Mouse (Mus musculus) 3T3-L1 (cell line): ENCODE measurements around the gene Olfr209.
"Not testable (repeated sequence)": the region's sequence is repeated elsewhere in the genome, so short reads cannot be mapped to it uniquely, and the experiment has no call there.

Experiments
- DNase-seq: peaks from one replicate; pipeline ENCODE4 v3.0.0-alpha.2; 2015; ENCODE audit warnings: low read depth, low spot score

Gene Olfr209

DNA sequence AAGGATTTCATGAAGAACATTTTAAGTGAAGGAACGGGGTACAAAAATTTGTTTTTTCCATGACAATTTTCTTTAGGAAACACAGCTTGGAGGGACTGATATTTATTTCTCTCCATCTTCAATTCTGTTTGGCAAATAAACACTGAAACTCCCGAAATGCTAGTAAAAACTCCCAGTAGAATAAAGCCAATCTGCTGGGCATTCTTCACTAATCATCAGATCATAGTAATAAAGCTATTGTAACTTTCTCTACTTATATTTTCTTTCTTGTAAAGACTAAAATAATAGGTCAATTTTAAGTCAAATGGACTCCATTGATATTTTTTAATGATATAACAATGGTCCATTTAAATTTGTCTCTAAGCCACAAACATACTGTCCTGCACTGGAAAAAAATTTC is at the start of gene Olfr209:
Gene Olfr209, minus strand, starts transcription at position 101 of the 400 bp plus-strand sequence.
- no peak for DNase-seq

DNA sequence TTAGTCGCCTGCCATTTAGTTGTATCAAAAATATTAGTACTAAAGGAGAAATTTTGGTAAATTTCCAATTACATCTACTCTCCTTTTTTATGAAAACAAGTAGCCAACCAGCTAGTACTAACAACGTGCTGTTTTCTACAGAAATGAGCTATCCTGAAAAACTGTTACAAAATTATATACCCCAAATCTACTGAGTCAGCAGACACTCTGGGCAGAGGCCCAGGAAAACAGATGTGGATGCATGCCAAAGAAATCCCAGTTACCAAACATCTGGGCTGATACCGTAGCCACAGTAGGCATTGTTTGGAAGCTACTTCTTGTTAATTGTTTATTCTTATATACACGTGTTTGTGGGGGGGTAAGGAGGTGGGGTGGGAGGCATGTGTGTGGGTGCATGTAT is 49.7 kb upstream of the Olfr209 start:
- peak; percentile 75 for DNase-seq

DNA sequence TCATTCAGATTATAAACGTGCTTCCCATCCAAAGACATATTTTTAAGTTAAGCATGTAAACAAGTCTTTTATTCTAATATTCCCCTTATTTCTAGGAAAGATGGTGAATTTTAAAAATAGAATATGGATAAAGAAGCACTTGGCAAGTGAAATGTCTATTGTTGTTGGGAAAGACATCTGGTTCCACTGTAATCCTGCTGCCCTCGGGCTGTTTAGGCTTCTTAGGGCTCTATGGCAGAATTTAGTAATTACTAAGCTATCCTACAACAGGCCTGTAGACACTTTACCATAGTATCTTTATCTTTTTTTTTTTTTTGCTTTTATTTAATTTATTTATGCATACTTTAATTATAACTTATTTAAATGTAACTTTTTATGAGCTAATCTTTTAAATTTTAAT is 46.0 kb upstream of the Olfr209 start:
- no peak for DNase-seq

DNA sequence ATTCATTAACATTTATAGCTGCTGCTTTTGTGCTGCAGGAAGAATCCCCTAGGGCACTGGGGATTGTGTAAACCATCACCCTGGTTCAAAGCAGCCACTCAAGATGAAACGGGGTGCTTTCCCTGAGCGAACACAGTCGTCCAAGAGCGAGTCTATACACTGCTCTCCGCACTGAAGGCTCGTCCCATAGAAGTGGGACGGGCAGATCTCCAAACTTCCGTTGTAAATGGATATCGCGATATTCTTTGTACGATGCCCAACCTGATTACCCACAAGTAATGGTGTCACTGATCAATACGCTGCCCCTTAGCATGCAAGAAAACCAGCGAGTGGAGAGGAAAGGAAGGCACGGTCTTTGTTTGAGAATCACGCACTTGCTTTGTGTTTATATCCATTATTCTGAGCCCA is 45.6 kb upstream of the Olfr209 start:
- no peak for DNase-seq

DNA sequence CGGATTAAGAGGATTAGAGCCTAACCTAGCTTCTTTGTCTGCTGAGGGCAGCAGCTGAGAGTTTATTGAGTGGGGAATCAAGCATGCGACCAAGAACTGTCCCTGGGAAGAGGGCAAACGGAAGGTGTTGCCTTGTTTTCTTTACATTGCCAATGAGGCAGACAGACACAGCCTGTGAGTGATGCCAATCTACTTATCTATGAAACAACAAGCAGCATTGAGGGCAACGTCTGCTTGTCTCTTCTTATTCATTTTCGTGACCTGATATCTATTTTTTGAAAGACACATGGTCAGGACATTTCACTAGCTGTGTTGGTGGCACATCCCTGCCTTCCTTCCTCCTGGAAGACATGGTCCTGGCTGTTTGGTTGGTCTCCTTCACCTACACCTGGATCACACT is 43.2 kb upstream of the Olfr209 start, which contains the start of gene Gabrr3:
Gene Gabrr3, plus strand, starts transcription at position 301 of the 400 bp plus-strand sequence.
- no peak for DNase-seq

DNA sequence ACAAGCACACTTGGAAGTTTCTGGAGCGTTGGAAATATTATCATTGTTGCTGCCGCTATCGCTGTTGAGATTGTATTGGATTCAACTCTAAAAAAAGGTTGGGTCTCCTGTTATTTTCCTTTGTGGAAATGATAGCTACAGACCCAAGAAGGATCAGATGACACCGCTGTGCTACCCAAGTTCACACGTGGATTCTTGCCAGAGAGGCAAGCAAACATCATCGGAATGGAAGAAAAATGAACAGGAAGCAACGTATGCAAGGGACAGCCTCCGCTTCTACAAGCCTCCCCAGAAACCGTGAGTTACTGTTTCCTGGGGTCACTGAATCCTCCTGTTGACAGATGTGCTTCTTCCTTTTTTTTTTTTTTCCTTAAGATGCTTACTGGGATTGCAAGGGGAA is 41.0 kb upstream of the Olfr209 start:
- DNase-seq: no peak

DNA sequence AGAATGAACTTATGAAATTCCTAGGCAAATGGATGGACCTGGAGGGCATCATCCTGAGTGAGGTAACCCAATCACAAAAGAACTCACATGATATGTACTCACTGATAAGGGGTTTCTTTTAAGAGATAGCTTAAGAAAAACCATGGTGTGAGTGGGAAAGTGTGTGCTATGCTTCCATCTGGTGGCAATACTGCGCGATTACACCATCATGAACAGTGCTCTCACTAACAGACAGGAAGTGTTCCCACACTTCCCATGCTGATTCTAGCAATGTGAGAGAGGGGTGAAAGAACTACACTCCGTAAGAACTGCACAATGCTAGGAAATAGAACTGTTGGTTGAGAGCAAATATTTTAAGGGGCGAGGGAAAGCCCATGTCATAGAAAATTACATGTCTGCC is 39.9 kb upstream of the Olfr209 start:
- peak; percentile 72 for DNase-seq

DNA sequence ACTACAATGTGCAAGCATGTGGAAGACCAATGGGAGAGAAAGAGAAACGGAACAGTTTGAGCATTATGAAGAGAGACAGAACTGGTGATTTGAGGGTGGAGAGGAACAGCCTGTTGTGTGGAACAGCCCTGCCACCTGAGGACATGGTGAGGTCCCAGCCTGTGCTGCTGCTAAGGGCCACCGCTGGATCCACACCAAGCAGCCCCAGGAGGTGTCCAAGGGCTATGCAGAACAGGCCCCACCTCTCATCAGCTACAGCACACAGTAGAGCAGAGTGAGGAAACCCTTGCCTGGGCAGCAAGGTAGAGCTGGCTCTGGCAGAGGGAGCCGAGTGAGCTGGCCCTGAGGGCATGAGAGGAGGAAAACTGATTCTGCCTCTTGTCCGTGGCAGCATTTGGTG is 38.2 kb upstream of the Olfr209 start:
- no peak for DNase-seq

DNA sequence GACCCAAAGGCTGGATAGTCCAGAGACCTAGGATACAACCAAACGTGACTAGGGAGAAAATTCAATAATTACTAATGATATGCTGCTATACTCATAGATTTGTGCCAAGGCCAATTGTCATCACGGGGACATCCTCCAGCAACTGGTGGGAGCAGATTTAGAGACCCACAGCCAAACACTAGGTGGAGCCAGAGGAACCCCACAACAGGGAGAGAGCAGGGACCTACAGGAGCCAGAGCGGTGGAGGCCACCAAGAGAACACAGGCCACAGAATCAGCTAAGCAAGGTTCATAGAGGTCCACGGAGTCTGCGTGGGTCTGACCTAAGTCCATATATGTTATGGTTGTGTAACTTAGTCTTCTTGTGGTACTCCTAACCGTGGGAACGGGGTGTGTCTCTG is 37.3 kb upstream of the Olfr209 start:
- no peak for DNase-seq

DNA sequence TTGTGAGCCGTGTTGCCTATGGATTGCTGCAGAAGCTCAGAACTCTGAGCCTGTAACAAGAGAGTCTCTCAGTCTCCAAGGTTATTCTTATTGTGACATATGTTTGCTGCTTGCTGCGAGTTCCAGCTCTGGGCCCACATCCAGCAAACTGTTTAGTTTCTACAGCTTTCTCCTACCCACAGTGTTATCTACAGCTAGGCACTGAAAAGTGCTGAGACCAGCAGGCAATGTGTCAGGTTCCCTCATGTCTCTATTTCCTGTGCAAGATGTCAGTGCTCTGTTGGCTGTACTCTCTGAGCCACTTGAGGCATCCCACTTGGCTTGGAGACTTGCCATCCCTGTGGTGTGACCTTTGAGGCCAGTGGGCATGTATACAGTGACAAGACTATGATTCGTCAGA is 29.5 kb upstream of the Olfr209 start:
- DNase-seq: peak; percentile 18

DNA sequence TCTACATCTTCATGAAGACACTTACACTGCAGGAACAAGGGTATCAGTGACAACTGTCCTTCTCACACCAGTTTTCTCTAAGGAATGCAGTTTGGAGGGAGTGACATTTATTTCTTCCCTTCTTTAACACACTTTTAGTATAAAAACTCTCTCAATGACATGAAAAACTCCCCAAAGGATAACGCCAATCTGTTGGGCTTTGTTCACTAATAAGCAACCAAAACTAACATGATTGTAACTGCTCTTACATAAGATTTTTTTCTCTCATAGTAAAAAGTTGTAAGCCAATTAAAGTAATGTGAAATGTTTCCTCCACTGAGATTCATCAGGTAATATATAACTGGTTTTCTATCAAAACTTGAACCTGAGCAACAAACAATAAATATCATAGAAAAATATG is 14.6 kb downstream of the Olfr209 start, which contains the start of gene Olfr206:
Gene Olfr206, minus strand, starts transcription at position 101 of the 400 bp plus-strand sequence.
- no peak for DNase-seq

DNA sequence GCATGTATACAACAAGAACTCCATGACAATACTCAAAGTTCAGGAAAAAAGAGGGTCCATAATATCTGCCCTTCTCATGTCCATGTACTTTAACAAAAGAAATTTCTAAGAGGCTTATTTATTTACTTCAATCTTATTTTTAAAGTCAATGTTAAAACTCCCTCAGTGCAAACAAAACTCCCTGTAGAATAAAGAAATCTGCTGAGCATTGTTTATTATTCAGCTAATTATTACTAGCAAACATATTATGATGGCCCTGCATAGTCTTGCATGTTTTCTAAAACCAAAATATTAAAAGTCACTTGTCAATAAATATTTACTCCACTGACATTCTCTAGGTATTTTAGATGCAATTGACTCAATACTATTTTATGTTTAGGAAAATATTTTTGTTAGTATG is 32.8 kb downstream of the Olfr209 start, which contains the start of gene Olfr205:
Gene Olfr205, minus strand, starts transcription at position 101 of the 400 bp plus-strand sequence.
- no peak for DNase-seq

DNA sequence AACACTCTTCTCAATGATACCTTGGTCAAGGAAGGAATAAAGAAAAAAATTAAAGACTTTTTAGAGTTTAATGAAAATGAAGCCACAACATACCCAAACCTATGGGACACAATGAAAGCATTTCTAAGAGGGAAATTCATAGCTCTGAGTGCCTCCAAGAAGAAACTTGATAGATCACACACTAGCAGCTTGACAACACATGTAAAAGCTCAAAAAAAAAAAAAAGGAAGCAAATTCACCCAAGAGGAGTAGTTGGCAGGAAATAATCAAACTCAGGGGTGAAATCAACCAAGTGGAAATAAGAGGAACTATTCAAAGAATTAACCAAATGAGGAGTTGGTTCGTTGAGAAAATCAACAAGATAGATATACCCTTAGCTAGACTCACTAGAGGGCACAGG is 40.5 kb downstream of the Olfr209 start:
- DNase-seq: not testable (repeated sequence)

DNA sequence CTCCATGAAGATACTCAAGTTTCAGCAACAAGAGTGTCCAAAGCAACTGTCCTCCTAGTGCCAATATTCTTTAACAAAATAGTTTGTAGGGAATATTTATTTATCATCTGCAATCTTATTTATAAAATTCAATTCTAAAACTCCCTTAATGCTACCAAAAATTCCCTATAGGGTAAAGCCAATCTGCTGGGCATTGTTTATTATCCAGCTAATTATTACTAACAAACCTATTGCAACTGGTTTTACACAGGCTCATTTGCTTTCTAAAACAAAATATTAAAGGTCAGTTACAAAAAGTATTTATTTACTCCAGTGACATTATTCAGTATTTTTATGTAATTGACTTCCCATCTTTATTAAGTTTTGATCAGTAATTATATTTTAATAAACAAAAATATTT is 45.6 kb downstream of the Olfr209 start, which contains the start of gene Olfr204:
Gene Olfr204, minus strand, starts transcription at position 101 of the 400 bp plus-strand sequence.
- DNase-seq: no peak
